16 mouse cellular contexts compared by ENCODE assay signal in the genomic region with DNA sequence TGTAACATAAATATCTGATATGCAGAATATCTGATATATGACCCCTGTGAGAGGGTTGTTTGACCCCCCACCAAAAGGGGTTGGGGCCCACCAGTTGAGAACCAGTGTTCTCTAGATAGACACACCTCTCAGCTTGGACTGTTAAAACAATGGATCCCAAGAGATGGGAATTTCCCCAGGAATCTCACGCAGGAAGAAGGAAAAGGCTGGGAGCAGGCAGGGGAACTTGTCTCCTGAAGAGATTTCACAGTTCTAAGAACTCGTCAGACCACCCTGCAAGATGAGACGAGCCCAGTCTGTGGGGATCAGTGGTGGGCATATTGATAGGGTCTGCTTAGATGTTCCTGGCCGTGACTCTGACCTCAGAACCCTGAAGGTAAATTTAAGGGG. TPM values are rescaled to one million over a fixed set of nuclear protein-coding genes. Genes with fewer than 3 reads are reported as not detected.
DNase-seq lines count a peak whose midpoint lies in the region; ATAC-seq lines count a peak whose summit lies in the region.
"Had no signal": no experiment of that assay in that cellular context is flagged by ENCODE, and none has a peak within 500 bp of the region (broad histone marks: within the 10 kb centered on the region; RNA-seq: fewer than 3 reads in every experiment).

No protein-coding gene starts in this region.

- peaks cover 44% of the 10 kb centered on the region for H3K4me1 ChIP-seq in kidney, embryonic 16.5 days (ENCODE audit: insufficient read depth, low read length)
- H3K4me1 ChIP-seq in stomach, embryonic 16.5 days (ENCODE audit: control insufficient read depth, insufficient read depth, low read length), result peaks cover 20% of the 10 kb centered on the region
- H3K4me1 ChIP-seq in hindbrain, embryonic 13.5 days (replicated peaks), result peaks cover 25% of the 10 kb centered on the region

- H3K36me3 ChIP-seq in kidney, embryonic 16.5 days (ENCODE audit: insufficient read depth, low read length), result no peaks in the 10 kb centered on the region
- no peaks in the 10 kb centered on the region for H3K36me3 ChIP-seq in stomach, embryonic 16.5 days (ENCODE audit: control insufficient read depth, insufficient read depth, low read length)
- no peaks in the 10 kb centered on the region for H3K36me3 ChIP-seq in hindbrain, embryonic 13.5 days
- H3K36me3 ChIP-seq: forebrain, embryonic 10.5 days; lung, embryonic 15.5 days had no signal

- H3K27me3 ChIP-seq in kidney, embryonic 16.5 days (ENCODE audit: insufficient read depth, low read length), result no peaks in the 10 kb centered on the region
- no peaks in the 10 kb centered on the region for H3K27me3 ChIP-seq in stomach, embryonic 16.5 days (ENCODE audit: control insufficient read depth, insufficient read depth, low read length)
- peaks cover 72% of the 10 kb centered on the region for H3K27me3 ChIP-seq in hindbrain, embryonic 13.5 days

- no peak overlapping the region for H3K9ac ChIP-seq in kidney, embryonic 16.5 days (replicated peaks; ENCODE audit: low read length)
- H3K9ac ChIP-seq in stomach, embryonic 16.5 days (ENCODE audit: low read length), result no peak overlapping the region
- no peak overlapping the region for H3K9ac ChIP-seq in hindbrain, embryonic 13.5 days
- H3K9ac ChIP-seq: lung, embryonic 15.5 days had no signal

- no peak overlapping the region for H3K4me3 ChIP-seq in kidney, embryonic 16.5 days (ENCODE audit: low read length)
- H3K4me3 ChIP-seq in stomach, embryonic 16.5 days (replicated peaks; ENCODE audit: low read length), result no peak overlapping the region
- no peak overlapping the region for H3K4me3 ChIP-seq in hindbrain, embryonic 13.5 days
- H3K4me3 ChIP-seq: forebrain, embryonic 10.5 days; lung, embryonic 15.5 days; megakaryocyte, embryonic 14.5 days had no signal

- ATAC-seq in kidney, embryonic 16.5 days (ENCODE audit: low FRiP score, low TSS enrichment), result no peak
- ATAC-seq in stomach, embryonic 16.5 days (ENCODE audit: insufficient read depth, low FRiP score), result no peak
- ATAC-seq in hindbrain, embryonic 13.5 days (ENCODE audit: low FRiP score), result no peak
- ATAC-seq: midbrain, embryonic 16.5 days had no signal

- H3K9me3 ChIP-seq in kidney, embryonic 16.5 days (ENCODE audit: low read length), result no peaks in the 10 kb centered on the region
- no peaks in the 10 kb centered on the region for H3K9me3 ChIP-seq in stomach, embryonic 16.5 days (replicated peaks; ENCODE audit: control insufficient read depth, low read length)
- no peaks in the 10 kb centered on the region for H3K9me3 ChIP-seq in hindbrain, embryonic 13.5 days
- H3K9me3 ChIP-seq: forebrain, embryonic 10.5 days; lung, embryonic 15.5 days; megakaryocyte, embryonic 14.5 days had no signal

- H3K4me2 ChIP-seq in kidney, embryonic 16.5 days (replicated peaks; ENCODE audit: low read depth, low read length), result no peak overlapping the region
- H3K4me2 ChIP-seq in stomach, embryonic 16.5 days (ENCODE audit: low read depth, low read length), result no peak overlapping the region
- no peak overlapping the region for H3K4me2 ChIP-seq in hindbrain, embryonic 13.5 days
- H3K4me2 ChIP-seq: lung, embryonic 15.5 days had no signal

- WGBS in kidney, embryonic 16.5 days, result 65% methylated on average over 4 of the region's 4 CpGs
- 47% methylated on average over 4 of the region's 4 CpGs for WGBS in stomach, embryonic 16.5 days
- WGBS in hindbrain, embryonic 13.5 days, result 70% methylated on average over 4 of the region's 4 CpGs

- 0 out of 2 replicates have a peak overlapping the region, but pooled peaks have one; percentile 11 for H3K27ac ChIP-seq in kidney, embryonic 16.5 days (ENCODE audit: low read length)
- peak overlapping the region; percentile 43; the same call in 1 of the 2 replicates for H3K27ac ChIP-seq in stomach, embryonic 16.5 days (ENCODE audit: low read length)
- no peak overlapping the region for H3K27ac ChIP-seq in hindbrain, embryonic 13.5 days
- H3K27ac ChIP-seq: forebrain, embryonic 10.5 days; lung, embryonic 15.5 days had no signal

- DNase-seq in heart, adult 8-10 months (ENCODE audit: low spot score), result peak; percentile 51
- DNase-seq in heart, adult 9 months (ENCODE audit: low spot score in 2 of 2), result no peak
- DNase-seq in kidney, adult 8-10 months, result no peak
- peak; percentile 1 for DNase-seq in right cerebral cortex, postnatal 25 days
- DNase-seq in right cerebral cortex, postnatal 14 days, result no peak
- DNase-seq: adrenal gland, postnatal 25 days; thymus, postnatal 25 days had no signal

RNA-seq across cellular contexts. Expression of a gene that starts 6.5 kb away (rescaled TPM):
- total RNA-seq in heart, adult 8-10 months (2022), result 10 to 100 TPM; 11.5 to 15.5 (median 13.7) TPM
- polyA plus RNA-seq in kidney, embryonic 16.5 days (2015; fragmentation: Nextera tagmentation; extraction: Ambion mirVana), result 23.1 and 25.6 TPM in 2 replicates
- polyA plus RNA-seq in stomach, embryonic 16.5 days (2015; fragmentation: Nextera tagmentation; extraction: Ambion mirVana), result 31.2 and 35.2 TPM in 2 replicates
- 21.4 and 25.5 TPM in 2 replicates for polyA plus RNA-seq in hindbrain, embryonic 13.5 days (2015; fragmentation: Nextera tagmentation; extraction: Ambion mirVana)

RNA-seq across cellular contexts. Expression of a gene that starts 49.5 kb away (rescaled TPM):
- 1 to 10 TPM in 3 of 4 experiments, under 1 TPM in 1; 0.60 to 3.8 (median 2.0) TPM for total RNA-seq in heart, adult 8-10 months (2022)
- polyA plus RNA-seq in kidney, embryonic 16.5 days (2015; fragmentation: Nextera tagmentation; extraction: Ambion mirVana), result 6.3 and 6.8 TPM in 2 replicates
- polyA plus RNA-seq in stomach, embryonic 16.5 days (2015; fragmentation: Nextera tagmentation; extraction: Ambion mirVana), result 4.8 and 6.8 TPM in 2 replicates
- polyA plus RNA-seq in hindbrain, embryonic 13.5 days (2015; fragmentation: Nextera tagmentation; extraction: Ambion mirVana), result 6.2 and 7.8 TPM in 2 replicates

RNA-seq across cellular contexts. Expression of a gene that starts 52.1 kb away (rescaled TPM):
- 10 to 100 TPM; 13.7 to 24.0 (median 16.5) TPM for total RNA-seq in heart, adult 8-10 months (2022)
- 40.8 and 41.8 TPM in 2 replicates for polyA plus RNA-seq in kidney, embryonic 16.5 days (2015; fragmentation: Nextera tagmentation; extraction: Ambion mirVana)
- 39.6 and 44.4 TPM in 2 replicates for polyA plus RNA-seq in stomach, embryonic 16.5 days (2015; fragmentation: Nextera tagmentation; extraction: Ambion mirVana)
- 79.3 and 84.7 TPM in 2 replicates for polyA plus RNA-seq in hindbrain, embryonic 13.5 days (2015; fragmentation: Nextera tagmentation; extraction: Ambion mirVana)

RNA-seq across cellular contexts. Expression of a gene that starts 52.8 kb away (rescaled TPM):
- total RNA-seq in heart, adult 8-10 months (2022), result under 1 TPM in 1 of 4 experiments, not detected in 3; 0.92 TPM
- 3.3 and 4.0 TPM in 2 replicates for polyA plus RNA-seq in kidney, embryonic 16.5 days (2015; fragmentation: Nextera tagmentation; extraction: Ambion mirVana)
- 1.8 and 3.2 TPM in 2 replicates for polyA plus RNA-seq in stomach, embryonic 16.5 days (2015; fragmentation: Nextera tagmentation; extraction: Ambion mirVana)
- polyA plus RNA-seq in hindbrain, embryonic 13.5 days (2015; fragmentation: Nextera tagmentation; extraction: Ambion mirVana), result 5.6 and 5.8 TPM in 2 replicates
- total RNA-seq: ES-E14 had no signal
- polyA plus RNA-seq: C2C12 had no signal

Comparison
In these comparisons a context has a peak if more than half of its experiments do, and no peak if none do; other contexts are left out.
1. DNase-seq: peak in heart, adult 8-10 months (single experiment) and right cerebral cortex, postnatal 25 days (single experiment); none in heart, adult 9 months (0 of 2), kidney, adult 8-10 months (0 of 2) and right cerebral cortex, postnatal 14 days (single experiment).